Mouse (Mus musculus): ENCODE data around the gene Kcnj9. TPM values are rescaled to one million over a fixed set of nuclear protein-coding genes. Genes with fewer than 3 reads are reported as not detected.

The Kcnj9 gene
- total RNA-seq, 2 experiments from 2014 or later: not detected

- no peak for ATAC-seq (replicated peaks; ENCODE audit: poor library complexity, severe bottlenecking)
These were observed 8.5 kb upstream of the Kcnj9 start for GRCm38 (mm10) chr1:172337411-172338185.

- peak; percentile 73 for ATAC-seq (replicated peaks; ENCODE audit: poor library complexity, severe bottlenecking)
These were observed 6.7 kb upstream of the Kcnj9 start for GRCm38 (mm10) chr1:172335804-172336203.

- ATAC-seq (replicated peaks; ENCODE audit: poor library complexity, severe bottlenecking): no peak
These were observed 4.4 kb upstream of the Kcnj9 start for GRCm38 (mm10) chr1:172333512-172333911.

- no peak for ATAC-seq (replicated peaks; ENCODE audit: poor library complexity, severe bottlenecking)
These were observed 3.8 kb upstream of the Kcnj9 start for GRCm38 (mm10) chr1:172332925-172333324.

GRCm38 (mm10) chr1:172331422-172331947 is 2.4 kb upstream of the Kcnj9 start:
- ATAC-seq (replicated peaks; ENCODE audit: poor library complexity, severe bottlenecking): peak; percentile 66

- no peak for ATAC-seq (replicated peaks; ENCODE audit: poor library complexity, severe bottlenecking)
These were observed 498 bp upstream of the Kcnj9 start for GRCm38 (mm10) chr1:172329616-172330015.

GRCm38 (mm10) chr1:172328461-172328860 is 657 bp downstream of the Kcnj9 start:
- no peak for ATAC-seq (replicated peaks; ENCODE audit: poor library complexity, severe bottlenecking)

GRCm38 (mm10) chr1:172328041-172328440 is 1.1 kb downstream of the Kcnj9 start:
- ATAC-seq (replicated peaks; ENCODE audit: poor library complexity, severe bottlenecking): no peak

GRCm38 (mm10) chr1:172327206-172328001 is 1.7 kb downstream of the Kcnj9 start:
- ATAC-seq (replicated peaks; ENCODE audit: poor library complexity, severe bottlenecking): no peak

- no peak for ATAC-seq (replicated peaks; ENCODE audit: poor library complexity, severe bottlenecking)
These were observed 2.4 kb downstream of the Kcnj9 start for GRCm38 (mm10) chr1:172326684-172327083.

- peak; percentile 65 for ATAC-seq (replicated peaks; ENCODE audit: poor library complexity, severe bottlenecking)
These were observed 3.2 kb downstream of the Kcnj9 start for GRCm38 (mm10) chr1:172325680-172326535.

GRCm38 (mm10) chr1:172324725-172325124 is 4.4 kb downstream of the Kcnj9 start:
- ATAC-seq (replicated peaks; ENCODE audit: poor library complexity, severe bottlenecking): peak; percentile 72

- no peak for ATAC-seq (replicated peaks; ENCODE audit: poor library complexity, severe bottlenecking)
These were observed 5.2 kb downstream of the Kcnj9 start for GRCm38 (mm10) chr1:172323801-172324359.

GRCm38 (mm10) chr1:172323298-172323697 is 5.8 kb downstream of the Kcnj9 start:
- ATAC-seq (replicated peaks; ENCODE audit: poor library complexity, severe bottlenecking): no peak

- no peak for ATAC-seq (replicated peaks; ENCODE audit: poor library complexity, severe bottlenecking)
These were observed 6.4 kb downstream of the Kcnj9 start for GRCm38 (mm10) chr1:172322725-172323124.

- no peak for ATAC-seq (replicated peaks; ENCODE audit: poor library complexity, severe bottlenecking)
These were observed 9.2 kb downstream of the Kcnj9 start for GRCm38 (mm10) chr1:172319921-172320411.

GRCm38 (mm10) chr1:172319346-172319745 is 9.8 kb downstream of the Kcnj9 start:
- no peak for ATAC-seq (replicated peaks; ENCODE audit: poor library complexity, severe bottlenecking)

- no peak for ATAC-seq (replicated peaks; ENCODE audit: poor library complexity, severe bottlenecking)
These were observed 10.6 kb downstream of the Kcnj9 start for GRCm38 (mm10) chr1:172318424-172319035.

GRCm38 (mm10) chr1:172317946-172318345 is 11.2 kb downstream of the Kcnj9 start:
- no peak for ATAC-seq (replicated peaks; ENCODE audit: poor library complexity, severe bottlenecking)

Measured in granulocyte monocyte progenitor cell, adult 5-6 weeks (primary cell).